Comparison of ENCODE assay signal across 2 mouse cellular contexts in the genomic region with DNA sequence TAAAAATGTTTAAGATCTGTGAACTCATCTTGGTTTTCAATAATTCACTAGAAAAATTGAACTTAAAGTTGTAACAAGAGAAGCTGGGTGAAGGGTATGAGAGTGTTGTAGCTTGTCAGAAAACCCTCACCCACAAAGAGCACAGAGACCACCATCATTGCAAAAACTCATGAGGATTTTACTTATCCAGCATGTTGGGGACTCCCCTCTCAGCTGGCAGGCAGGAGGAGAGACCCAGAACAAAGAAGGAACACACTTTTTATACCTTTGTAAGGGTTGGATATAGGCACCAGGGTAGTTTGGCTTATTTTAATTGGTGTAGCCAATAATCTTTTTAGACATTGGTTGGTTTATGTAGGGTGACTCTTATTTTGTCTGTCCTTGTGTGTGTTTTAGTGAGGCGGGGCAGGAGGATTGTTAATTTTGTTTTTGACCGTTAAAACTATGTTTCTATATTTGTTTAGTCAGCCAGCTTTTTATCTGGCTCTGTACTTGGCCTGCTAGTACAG.
TF ChIP-seq lines count a peak whose summit lies in the region.

No protein-coding gene starts in this region.

TF ChIP-seq in CH12.LX, 34 proteins besides CTCF, POLR2A, EP300 and RAD21:
- 0 out of 2 replicates have a peak, but pooled peaks have one; percentile 56 for TF ChIP-seq CHD1 (IDR thresholded peaks at IDR 0.05; ENCODE audit: low read depth, low read length)
- TF ChIP-seq NELFE (IDR thresholded peaks at IDR 0.05; ENCODE audit: low read depth, low read length), result no peak
- no peak for TF ChIP-seq PAX5 (IDR thresholded peaks at IDR 0.05; ENCODE audit: low read length)
- no peak for TF ChIP-seq CHD2 (IDR thresholded peaks at IDR 0.05; ENCODE audit: low read length)
- TF ChIP-seq ELF1 (IDR thresholded peaks at IDR 0.05; ENCODE audit: low read depth, low read length), result no peak
- 0 out of 2 replicates have a peak, but pooled peaks have one; percentile 34 for TF ChIP-seq MXI1 (IDR thresholded peaks at IDR 0.05; ENCODE audit: low read depth, low read length)
- TF ChIP-seq USF2 (conservative IDR thresholded peaks at IDR 0.05; ENCODE audit: low read depth, low read length), result no peak
- TF ChIP-seq ETS1 (conservative IDR thresholded peaks at IDR 0.05; ENCODE audit: low read depth, low read length), result no peak
- no peak for TF ChIP-seq ZNF384 (IDR thresholded peaks at IDR 0.05; ENCODE audit: low read depth, low read length)
- TF ChIP-seq SMC3 (IDR thresholded peaks at IDR 0.05; ENCODE audit: low read depth, low read length), result no peak
- TF ChIP-seq TBP (conservative IDR thresholded peaks at IDR 0.05; ENCODE audit: low read depth, low read length), result 0 out of 2 replicates have a peak, but pooled peaks have one; percentile 31
- TF ChIP-seq MAX (IDR thresholded peaks at IDR 0.05; ENCODE audit: low read length), result no peak
- TF ChIP-seq E2F4 (IDR thresholded peaks at IDR 0.05; ENCODE audit: insufficient replicate concordance, low read depth, low read length), result no peak
- TF ChIP-seq TCF12 (IDR thresholded peaks at IDR 0.05; ENCODE audit: low read depth, low read length), result no peak
- no peak for TF ChIP-seq NRF1 (IDR thresholded peaks at IDR 0.05; ENCODE audit: low read depth, low read length)
- TF ChIP-seq POLR2AphosphoS2 (IDR thresholded peaks at IDR 0.05; ENCODE audit: low read depth, low read length), result peak; percentile 40; the same call in 1 of the 2 replicates
- no peak for TF ChIP-seq ZC3H11A (IDR thresholded peaks at IDR 0.05; ENCODE audit: low read depth, low read length)

TF ChIP-seq in MEL, 35 proteins besides CTCF, POLR2A, EP300 and RAD21:
- TF ChIP-seq POLR2AphosphoS5 (IDR thresholded peaks at IDR 0.05; ENCODE audit: borderline replicate concordance, low read depth, low read length), result peak; percentile 96; the same call in 1 of the 2 replicates
- no peak for TF ChIP-seq UBTF (IDR thresholded peaks at IDR 0.05; ENCODE audit: borderline replicate concordance, insufficient read depth, low read depth, low read length)
